In genomic region chr11:116133497-116133896, GRCm38 (mm10) we compare ENCODE assay signal across 25 mouse cellular contexts. TPM values are rescaled to one million over a fixed set of nuclear protein-coding genes. Genes with fewer than 3 reads are reported as not detected.
DNase-seq lines count a peak whose midpoint lies in the region; ATAC-seq lines count a peak whose summit lies in the region.
"Had no signal": no experiment of that assay in that cellular context is flagged by ENCODE, and none has a peak within 500 bp of the region (broad histone marks: within the 10 kb centered on the region; RNA-seq: fewer than 3 reads in every experiment).

No protein-coding gene starts in this region.

- peak; percentile 29 for DNase-seq in cerebellum, adult 9-11 months
- no peak for DNase-seq in cerebellum, adult 11-12 months
- DNase-seq in NIH3T3 (ENCODE audit: low read depth): peak; percentile 21
- no peak for DNase-seq in thymus, postnatal 36 days
- DNase-seq: adrenal gland, postnatal 14 days; cerebellum, adult 11 months; cerebellum, postnatal 10 days; forebrain, postnatal 0 days; heart, postnatal 36 days; kidney, postnatal 14 days; liver; lung, adult 2 months; right cerebral cortex, postnatal 14 days had no signal

- no peaks in the 10 kb centered on the region for H3K9me3 ChIP-seq in megakaryocyte, embryonic 14.5 days
- no peaks in the 10 kb centered on the region for H3K9me3 ChIP-seq in limb, embryonic 15.5 days
- H3K9me3 ChIP-seq: forebrain, embryonic 12.5 days; G1E; heart, embryonic 10.5 days; hindbrain, embryonic 13.5 days; midbrain, embryonic 12.5 days had no signal

- H3K9ac ChIP-seq in limb, embryonic 15.5 days: no peak overlapping the region
- H3K9ac ChIP-seq: forebrain, embryonic 12.5 days; forebrain, postnatal 0 days; hindbrain, embryonic 13.5 days; liver, embryonic 14.5 days; midbrain, embryonic 12.5 days had no signal

- peaks cover 86% of the 10 kb centered on the region for H3K4me1 ChIP-seq in megakaryocyte, embryonic 14.5 days
- H3K4me1 ChIP-seq in limb, embryonic 15.5 days: peaks cover 55% of the 10 kb centered on the region

- peak overlapping the region; percentile 38; the same call in 1 of the 2 replicates for H3K27ac ChIP-seq in limb, embryonic 15.5 days
- H3K27ac ChIP-seq: forebrain, embryonic 12.5 days; heart, embryonic 10.5 days; hindbrain, embryonic 13.5 days; left cerebral cortex, adult 2 months; liver, embryonic 14.5 days; midbrain, embryonic 12.5 days had no signal

- no peak for ATAC-seq in megakaryocyte, adult 5-6 weeks (ENCODE audit: poor library complexity, severe bottlenecking)
- no peak for ATAC-seq in limb, embryonic 15.5 days (ENCODE audit: insufficient number of reproducible peaks, low FRiP score, low TSS enrichment, low read depth)
- no peak for ATAC-seq in monocyte, adult 5-6 weeks (replicated peaks; ENCODE audit: insufficient number of reproducible peaks, low FRiP score, low TSS enrichment, poor library complexity, severe bottlenecking)
- ATAC-seq: forebrain, postnatal 0 days; intestine, postnatal 0 days had no signal

- H3K4me3 ChIP-seq in megakaryocyte, embryonic 14.5 days (replicated peaks): peak overlapping the region; percentile 28
- no peak overlapping the region for H3K4me3 ChIP-seq in limb, embryonic 15.5 days
- H3K4me3 ChIP-seq: forebrain, embryonic 12.5 days; heart, embryonic 10.5 days; hindbrain, embryonic 13.5 days; left cerebral cortex, adult 2 months; midbrain, embryonic 12.5 days had no signal

- peaks cover 66% of the 10 kb centered on the region for H3K36me3 ChIP-seq in megakaryocyte, embryonic 14.5 days (replicated peaks; ENCODE audit: low read length)
- H3K36me3 ChIP-seq in limb, embryonic 15.5 days: peaks cover 43% of the 10 kb centered on the region

- no peaks in the 10 kb centered on the region for H3K27me3 ChIP-seq in megakaryocyte, embryonic 14.5 days (replicated peaks)
- H3K27me3 ChIP-seq in limb, embryonic 15.5 days: no peaks in the 10 kb centered on the region

- 40% methylated on average over 5 of the region's 5 CpGs for WGBS in limb, embryonic 15.5 days

- no peak overlapping the region for H3K4me2 ChIP-seq in limb, embryonic 15.5 days
- H3K4me2 ChIP-seq: forebrain, embryonic 12.5 days; hindbrain, embryonic 13.5 days; midbrain, embryonic 12.5 days had no signal

RNA-seq across cellular contexts. Expression of gene Trim65, which starts 2.6 kb away (rescaled TPM):
- 3.0 and 9.5 TPM in 2 replicates for polyA plus RNA-seq in megakaryocyte, embryonic 14.5 days (2012; ENCODE audit: insufficient read depth, low replicate concordance)
- 15.8 and 15.9 TPM in 2 replicates for total RNA-seq in megakaryocyte, adult 5-6 weeks (2015)
- 7.9 and 10.7 TPM in 2 replicates for total RNA-seq in megakaryocyte, adult 5-6 weeks (2017)
- 4.1 and 4.5 TPM in 2 replicates for polyA plus RNA-seq in limb, embryonic 15.5 days (2015; fragmentation: Nextera tagmentation; extraction: Ambion mirVana)
- total RNA-seq in monocyte, adult 5-6 weeks (2017): 13.9 to 23.1 TPM (median 20.1 TPM) in 3 replicates
- polyA plus RNA-seq: G1E had no signal

RNA-seq across cellular contexts. Expression of gene Mrpl38, which starts 5.2 kb away (rescaled TPM):
- 25.4 and 80.4 TPM in 2 replicates for polyA plus RNA-seq in megakaryocyte, embryonic 14.5 days (2012; ENCODE audit: insufficient read depth, low replicate concordance)
- 14.6 and 17.3 TPM in 2 replicates for total RNA-seq in megakaryocyte, adult 5-6 weeks (2015)
- 6.9 and 10.0 TPM in 2 replicates for total RNA-seq in megakaryocyte, adult 5-6 weeks (2017)
- 83.9 and 85.5 TPM in 2 replicates for polyA plus RNA-seq in limb, embryonic 15.5 days (2015; fragmentation: Nextera tagmentation; extraction: Ambion mirVana)
- total RNA-seq in monocyte, adult 5-6 weeks (2017): 10.7 to 28.4 TPM (median 15.3 TPM) in 3 replicates

RNA-seq across cellular contexts. Expression of gene Trim47, which starts 6.5 kb away (rescaled TPM):
- polyA plus RNA-seq in megakaryocyte, embryonic 14.5 days (2012; ENCODE audit: insufficient read depth, low replicate concordance): 6.9 and 23.5 TPM in 2 replicates
- 0.47 TPM in 1 of 2 replicates, not detected in the other for total RNA-seq in megakaryocyte, adult 5-6 weeks (2015)
- 0.07 TPM in 1 of 2 replicates, not detected in the other for total RNA-seq in megakaryocyte, adult 5-6 weeks (2017)
- polyA plus RNA-seq in limb, embryonic 15.5 days (2015; fragmentation: Nextera tagmentation; extraction: Ambion mirVana): 31.2 and 42.4 TPM in 2 replicates
- not detected in 3 replicates for total RNA-seq in monocyte, adult 5-6 weeks (2017)
- polyA plus RNA-seq: G1E had no signal

RNA-seq across cellular contexts. Expression of gene Fbf1, which starts 34.5 kb away (rescaled TPM):
- polyA plus RNA-seq in megakaryocyte, embryonic 14.5 days (2012; ENCODE audit: insufficient read depth, low replicate concordance): 33.9 and 37.8 TPM in 2 replicates
- 2.9 and 5.9 TPM in 2 replicates for total RNA-seq in megakaryocyte, adult 5-6 weeks (2015)
- total RNA-seq in megakaryocyte, adult 5-6 weeks (2017): 5.7 and 6.3 TPM in 2 replicates
- polyA plus RNA-seq in limb, embryonic 15.5 days (2015; fragmentation: Nextera tagmentation; extraction: Ambion mirVana): 36.4 and 38.3 TPM in 2 replicates
- 12.9 to 31.1 TPM (median 16.4 TPM) in 3 replicates for total RNA-seq in monocyte, adult 5-6 weeks (2017)

RNA-seq across cellular contexts. Expression of gene Wbp2, which starts 46.7 kb away (rescaled TPM):
- polyA plus RNA-seq in megakaryocyte, embryonic 14.5 days (2012; ENCODE audit: insufficient read depth, low replicate concordance): 842 and 1,717 TPM in 2 replicates
- total RNA-seq in megakaryocyte, adult 5-6 weeks (2015): 89.9 and 100 TPM in 2 replicates
- 39.5 and 49.8 TPM in 2 replicates for total RNA-seq in megakaryocyte, adult 5-6 weeks (2017)
- 61.6 and 75.5 TPM in 2 replicates for polyA plus RNA-seq in limb, embryonic 15.5 days (2015; fragmentation: Nextera tagmentation; extraction: Ambion mirVana)
- total RNA-seq in monocyte, adult 5-6 weeks (2017): 59.0 to 73.8 TPM (median 62.7 TPM) in 3 replicates

Comparison
In these comparisons a context has a peak if more than half of its experiments do, and no peak if none do; other contexts are left out.
1. DNase-seq: peak in cerebellum, adult 9-11 months (single experiment) and NIH3T3 (single experiment); none in cerebellum, adult 11-12 months (single experiment) and thymus, postnatal 36 days (0 of 2).